Mouse (Mus musculus) adrenal gland, adult 8-10 months (tissue): ENCODE data around the gene Olfr765. TPM values are rescaled to one million over a fixed set of nuclear protein-coding genes. Genes with fewer than 3 reads are reported as not detected.
"Not testable (repeated sequence)": the region's sequence is repeated elsewhere in the genome, so short reads cannot be mapped to it uniquely, and the experiment has no call there.

Experiments used
- DNase-seq: peaks from one replicate; pipeline ENCODE4 v3.0.0; 2022
- total RNA-seq, 4 experiments: library from RNA; stranded (reverse); gene quantifications; 2 replicates each; pipeline ENCODE4 v1.2.4; 2022

The Olfr765 gene
- not detected for total RNA-seq

- not testable (repeated sequence) for DNase-seq
Observed at GRCm38 (mm10) chr10:129049898-129050297, at the start of gene Olfr765. Gene Olfr765, minus strand, starts transcription at chr10:129049998.

- DNase-seq = no peak
Observed at GRCm38 (mm10) chr10:129099275-129099674, 49.5 kb upstream of the Olfr765 start, which contains the start of gene Olfr768. Gene Olfr768, minus strand, starts transcription at chr10:129099375.

- DNase-seq = not testable (repeated sequence)
Observed at GRCm38 (mm10) chr10:129082810-129083209, 33.0 kb upstream of the Olfr765 start, which contains the start of gene Olfr767. Gene Olfr767, minus strand, starts transcription at chr10:129082910.

- DNase-seq = no peak
Observed at GRCm38 (mm10) chr10:129068877-129069276, 19.1 kb upstream of the Olfr765 start, which contains the start of gene Olfr766-ps1. Gene Olfr766-ps1, minus strand, starts transcription at chr10:129068977.

GRCm38 (mm10) chr10:129039796-129040195 lies 10.0 kb downstream of the Olfr765 start, which contains the start of gene Olfr764-ps1:
Gene Olfr764-ps1, minus strand, starts transcription at chr10:129039896.
- no peak for DNase-seq

- DNase-seq = no peak
Observed at GRCm38 (mm10) chr10:129028343-129028742, 21.5 kb downstream of the Olfr765 start.

- DNase-seq = no peak
Observed at GRCm38 (mm10) chr10:129026018-129026662, 23.7 kb downstream of the Olfr765 start.

GRCm38 (mm10) chr10:129023319-129023718 lies 26.5 kb downstream of the Olfr765 start:
- no peak for DNase-seq

GRCm38 (mm10) chr10:129014477-129014876 lies 35.3 kb downstream of the Olfr765 start:
- no peak for DNase-seq

GRCm38 (mm10) chr10:129011511-129011910 lies 38.3 kb downstream of the Olfr765 start:
- not testable (repeated sequence) for DNase-seq

- no peak for DNase-seq
Observed at GRCm38 (mm10) chr10:129010288-129010841, 39.4 kb downstream of the Olfr765 start, which contains the start of gene Olfr763. Gene Olfr763, plus strand, starts transcription at chr10:129010791.

- DNase-seq = no peak
Observed at GRCm38 (mm10) chr10:129004032-129004920, 45.5 kb downstream of the Olfr765 start.

- no peak for DNase-seq
Observed at GRCm38 (mm10) chr10:128996523-128997040, 53.2 kb downstream of the Olfr765 start.

- DNase-seq = no peak
Observed at GRCm38 (mm10) chr10:128995796-128996195, 54.0 kb downstream of the Olfr765 start.

Other genes starting within 250 kb of the Olfr765 start
- 10 to 100 TPM; 77.2 to 82.1 (median 78.5) TPM for gene Dnajc14, start 245.9 kb downstream of the Olfr765 start, total RNA-seq
- 10 to 100 TPM in 2 of 4 experiments, 1 to 10 TPM in 2; 7.8 to 17.3 (median 12.6) TPM for gene Tmem198b, start 245.6 kb downstream of the Olfr765 start, total RNA-seq
- 10 to 100 TPM; 43.4 to 56.2 (median 49.5) TPM for gene Sarnp, start 232.7 kb downstream of the Olfr765 start, total RNA-seq
- gene Ormdl2, start 228.4 kb downstream of the Olfr765 start, total RNA-seq = 10 to 100 TPM; 39.5 to 51.9 (median 42.5) TPM
- gene Gdf11, start 158.3 kb downstream of the Olfr765 start, total RNA-seq = 1 to 10 TPM; 2.0 to 2.9 (median 2.3) TPM
- gene Cd63, start 149.0 kb downstream of the Olfr765 start, total RNA-seq = 100 to 1,000 TPM; 313 to 472 (median 396) TPM
- gene Rdh5, start 127.1 kb downstream of the Olfr765 start, total RNA-seq = 10 to 100 TPM in 3 of 4 experiments, 1 to 10 TPM in 1; 9.5 to 23.2 (median 15.7) TPM
- 100 to 1,000 TPM; 137 to 192 (median 168) TPM for gene Bloc1s1, start 126.0 kb downstream of the Olfr765 start, total RNA-seq
- gene Itga7, start 116.2 kb downstream of the Olfr765 start, total RNA-seq = 10 to 100 TPM in 2 of 4 experiments, 1 to 10 TPM in 2; 9.6 to 27.4 (median 11.8) TPM
- under 1 TPM in 2 of 4 experiments, not detected in 2; 0.32 to 0.46 TPM for gene Mettl7b, start 89.0 kb downstream of the Olfr765 start, total RNA-seq
- gene Olfr9, start 60.6 kb downstream of the Olfr765 start, total RNA-seq = not detected
- not detected for gene Olfr763, start 39.2 kb downstream of the Olfr765 start, total RNA-seq
- not detected for gene Olfr764-ps1, start 10.1 kb downstream of the Olfr765 start, total RNA-seq
- gene Olfr766-ps1, start 19.0 kb upstream of the Olfr765 start, total RNA-seq = not detected
- not detected for gene Olfr767, start 32.9 kb upstream of the Olfr765 start, total RNA-seq
- not detected for gene Olfr768, start 49.4 kb upstream of the Olfr765 start, total RNA-seq
- not detected for gene Olfr769, start 67.9 kb upstream of the Olfr765 start, total RNA-seq
- not detected for gene Olfr770, start 89.0 kb upstream of the Olfr765 start, total RNA-seq
- not detected for gene Olfr771, start 114.8 kb upstream of the Olfr765 start, total RNA-seq
- gene Olfr772, start 127.9 kb upstream of the Olfr765 start, total RNA-seq = not detected
- gene Olfr773, start 137.4 kb upstream of the Olfr765 start, total RNA-seq = not detected
- gene Olfr774, start 186.2 kb upstream of the Olfr765 start, total RNA-seq = not detected
- gene Olfr775, start 198.4 kb upstream of the Olfr765 start, total RNA-seq = under 1 TPM in 1 of 4 experiments, not detected in 3; 0.08 TPM
- not detected for gene Olfr776, start 209.1 kb upstream of the Olfr765 start, total RNA-seq
- not detected for gene Olfr777, start 221.5 kb upstream of the Olfr765 start, total RNA-seq